Mouse (Mus musculus): Measurements from ENCODE around the gene Arhgap31.

DNA sequence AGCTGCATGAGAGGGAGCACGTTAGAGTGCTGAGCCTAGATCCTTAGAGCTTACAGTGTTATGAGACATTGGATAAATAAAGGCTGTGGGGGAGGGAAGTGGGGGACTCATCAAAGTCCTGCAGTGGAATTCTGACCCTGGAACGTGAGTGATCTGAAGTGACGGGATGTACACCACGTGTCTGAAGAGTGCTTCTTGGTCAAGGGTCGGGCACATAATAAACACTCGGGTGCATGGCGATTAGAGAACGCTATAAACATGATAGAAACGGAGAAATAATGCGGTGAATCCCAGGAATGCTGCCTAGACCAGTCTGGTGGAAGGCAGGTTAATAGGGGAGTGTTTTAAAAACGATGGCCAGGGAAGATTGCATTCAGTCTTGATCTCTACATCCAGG is 63.6 kb downstream of the Arhgap31 start:
- TF ChIP-seq POLR2A (IDR thresholded peaks at IDR 0.05; ENCODE audit: insufficient read depth, low read depth, low read length) = no peak
- no peak for TF ChIP-seq CTCF (IDR thresholded peaks at IDR 0.05; ENCODE audit: insufficient read depth, low read depth, low read length)

Measured in olfactory bulb, adult 2 months (tissue).